Mouse (Mus musculus) limb, embryonic 13.5 days (tissue): ENCODE data around the gene Cubn. TPM values are rescaled to one million over a fixed set of nuclear protein-coding genes. Genes with fewer than 3 reads are reported as not detected.

Source experiments
- ATAC-seq: fragments of 200-750 bp; cut with Nextera tagmentation; 2 replicates; pipeline ENCODE4 v1.8.0; 2017; ENCODE audit warnings: low read depth, moderate number of reproducible peaks, moderate TSS enrichment; ENCODE audit not compliant: low FRiP score
- H3K27ac ChIP-seq: fragments of 300-500 bp; sonication (generic); 2 replicates; pipeline ENCODE4 v1.5.1; 2015; ENCODE audit warnings: inconsistent platforms, mild to moderate bottlenecking, moderate library complexity
- H3K27me3 ChIP-seq: fragments of 300-500 bp; sonication (generic); 2 replicates; pipeline ENCODE4 v1.6.1; 2015; ENCODE audit warnings: mild to moderate bottlenecking, inconsistent platforms
- H3K36me3 ChIP-seq: fragments of 300-500 bp; sonication (generic); 2 replicates; pipeline ENCODE4 v1.6.1; 2015; ENCODE audit warnings: inconsistent platforms, mild to moderate bottlenecking, moderate library complexity
- H3K4me1 ChIP-seq: fragments of 300-500 bp; sonication (generic); 2 replicates; pipeline ENCODE4 v1.6.1; 2015; ENCODE audit warnings: inconsistent platforms
- H3K4me2 ChIP-seq: fragments of 300-500 bp; sonication (generic); replicated peaks from 2 replicates; pipeline ENCODE4 v1.6.1; 2015; ENCODE audit warnings: inconsistent platforms, mild to moderate bottlenecking, moderate library complexity
- H3K4me3 ChIP-seq: fragments of 300-500 bp; sonication (generic); 2 replicates; pipeline ENCODE4 v1.5.1; 2015; ENCODE audit warnings: moderate library complexity, mild to moderate bottlenecking, inconsistent platforms
- H3K9ac ChIP-seq: fragments of 300-500 bp; sonication (generic); 2 replicates; pipeline ENCODE4 v1.6.1; 2015; ENCODE audit warnings: mild to moderate bottlenecking, inconsistent platforms
- H3K9me3 ChIP-seq: fragments of 300-500 bp; sonication (generic); 2 replicates; pipeline ENCODE4 v1.6.1; 2016; ENCODE audit warnings: inconsistent platforms
- WGBS: fragments of 180-500 bp; shearing (Covaris S2); methylation state at CpG from one replicate; pipeline ENCODE4 v1.1.7; 2015; 5-methylcytosine and 5-hydroxymethylcytosine counted together
- polyA plus RNA-seq: library from polyadenylated mRNA; unstranded; fragments of >200 nt; fragmentation: Nextera tagmentation; extraction: Ambion mirVana; gene quantifications from 2 replicates; pipeline ENCODE4 v1.2.1, GENCODE M21; 2015

Cubn gene
- 0.06 and 0.19 TPM in 2 replicates for polyA plus RNA-seq

GRCm38 (mm10) chr2:13491734-13492133 is at the start of gene Cubn:
Gene Cubn (minus strand): TSS chr2:13491813.
- Histone ChIP-seq H3K36me3 (no peaks in the 10 kb centered on the region), H3K4me1 (peaks cover 12% of the 10 kb centered on the region; the same call in 1 of the 2 replicates), H3K27me3 (no peaks in the 10 kb centered on the region), H3K4me3 (no peak within 1 kb of the TSS), H3K27ac (no peak within 1 kb of the TSS), H3K9ac (no peak within 1 kb of the TSS), H3K4me2 (no peak within 1 kb of the TSS), H3K9me3 (no peaks in the 10 kb centered on the region)
- ATAC-seq = no peak
- 51% methylated on average over 8 of the region's 8 CpGs for WGBS

- ATAC-seq = no peak
- Histone ChIP-seq H3K4me1 (peaks cover 3% of the 10 kb centered on the region; the same call in 1 of the 2 replicates), H3K27ac (no peak overlapping the region), H3K4me2 (no peak overlapping the region), H3K9me3 (no peaks in the 10 kb centered on the region), H3K4me3 (no peak overlapping the region), H3K9ac (no peak overlapping the region), H3K27me3 (no peaks in the 10 kb centered on the region), H3K36me3 (no peaks in the 10 kb centered on the region)
- 90% methylated on average over 1 of the region's 1 CpGs for WGBS
Measured at GRCm38 (mm10) chr2:13539860-13540259, 48.2 kb upstream of the Cubn start.

GRCm38 (mm10) chr2:13538704-13539377 is 47.2 kb upstream of the Cubn start:
- Histone ChIP-seq H3K9ac (no peak overlapping the region), H3K4me2 (no peak overlapping the region), H3K27me3 (no peaks in the 10 kb centered on the region), H3K27ac (no peak overlapping the region), H3K36me3 (no peaks in the 10 kb centered on the region), H3K9me3 (no peaks in the 10 kb centered on the region), H3K4me1 (no peaks in the 10 kb centered on the region), H3K4me3 (no peak overlapping the region)
- 78% methylated on average over 6 of the region's 6 CpGs for WGBS
- no peak for ATAC-seq

- H3K9me3 ChIP-seq = no peaks in the 10 kb centered on the region
- 80% methylated on average over 2 of the region's 2 CpGs for WGBS
- no peak overlapping the region for H3K4me2 ChIP-seq
- H3K36me3 ChIP-seq = no peaks in the 10 kb centered on the region
- H3K27me3 ChIP-seq = no peaks in the 10 kb centered on the region
- no peak overlapping the region for H3K9ac ChIP-seq
- no peak for ATAC-seq
- no peak overlapping the region for H3K4me3 ChIP-seq
- H3K27ac ChIP-seq = no peak overlapping the region
- H3K4me1 ChIP-seq = no peaks in the 10 kb centered on the region
Measured at GRCm38 (mm10) chr2:13538258-13538657, 46.6 kb upstream of the Cubn start.

- WGBS = 21% methylated on average over 2 of the region's 2 CpGs
- H3K9me3 ChIP-seq = no peaks in the 10 kb centered on the region
- H3K36me3 ChIP-seq = no peaks in the 10 kb centered on the region
- H3K4me3 ChIP-seq = no peak overlapping the region
- H3K27ac ChIP-seq = no peak overlapping the region
- H3K4me2 ChIP-seq = no peak overlapping the region
- no peaks in the 10 kb centered on the region for H3K4me1 ChIP-seq
- no peak for ATAC-seq
- no peaks in the 10 kb centered on the region for H3K27me3 ChIP-seq
- no peak overlapping the region for H3K9ac ChIP-seq
Measured at GRCm38 (mm10) chr2:13537733-13538132, 46.1 kb upstream of the Cubn start.

GRCm38 (mm10) chr2:13536747-13537146 is 45.1 kb upstream of the Cubn start:
- Histone ChIP-seq H3K4me3 (no peak overlapping the region), H3K36me3 (no peaks in the 10 kb centered on the region), H3K9ac (no peak overlapping the region), H3K27ac (no peak overlapping the region), H3K27me3 (no peaks in the 10 kb centered on the region), H3K4me1 (no peaks in the 10 kb centered on the region), H3K9me3 (no peaks in the 10 kb centered on the region), H3K4me2 (no peak overlapping the region)
- ATAC-seq = no peak

GRCm38 (mm10) chr2:13530639-13531038 is 39.0 kb upstream of the Cubn start:
- Histone ChIP-seq H3K4me2 (no peak overlapping the region), H3K27me3 (no peaks in the 10 kb centered on the region), H3K4me3 (no peak overlapping the region), H3K4me1 (no peaks in the 10 kb centered on the region), H3K36me3 (no peaks in the 10 kb centered on the region), H3K9me3 (no peaks in the 10 kb centered on the region), H3K9ac (no peak overlapping the region), H3K27ac (no peak overlapping the region)
- 84% methylated on average over 6 of the region's 6 CpGs for WGBS
- no peak for ATAC-seq

GRCm38 (mm10) chr2:13529253-13529933 is 37.8 kb upstream of the Cubn start:
- Histone ChIP-seq H3K4me1 (no peaks in the 10 kb centered on the region), H3K27me3 (no peaks in the 10 kb centered on the region), H3K4me3 (no peak overlapping the region), H3K9me3 (no peaks in the 10 kb centered on the region), H3K36me3 (no peaks in the 10 kb centered on the region), H3K9ac (no peak overlapping the region), H3K27ac (no peak overlapping the region), H3K4me2 (no peak overlapping the region)
- no peak for ATAC-seq
- WGBS = 95% methylated on average over 3 of the region's 3 CpGs

GRCm38 (mm10) chr2:13527531-13527930 is 35.9 kb upstream of the Cubn start:
- 81% methylated on average over 4 of the region's 4 CpGs for WGBS
- no peak overlapping the region for H3K9ac ChIP-seq
- no peak overlapping the region for H3K27ac ChIP-seq
- H3K4me3 ChIP-seq = no peak overlapping the region
- no peaks in the 10 kb centered on the region for H3K27me3 ChIP-seq
- no peaks in the 10 kb centered on the region for H3K9me3 ChIP-seq
- H3K36me3 ChIP-seq = no peaks in the 10 kb centered on the region
- no peak overlapping the region for H3K4me2 ChIP-seq
- no peaks in the 10 kb centered on the region for H3K4me1 ChIP-seq
- no peak for ATAC-seq

GRCm38 (mm10) chr2:13527125-13527524 is 35.5 kb upstream of the Cubn start:
- no peak overlapping the region for H3K4me3 ChIP-seq
- no peak overlapping the region for H3K9ac ChIP-seq
- no peak for ATAC-seq
- no peak overlapping the region for H3K27ac ChIP-seq
- WGBS = 59% methylated on average over 2 of the region's 2 CpGs
- H3K36me3 ChIP-seq = no peaks in the 10 kb centered on the region
- no peaks in the 10 kb centered on the region for H3K4me1 ChIP-seq
- H3K4me2 ChIP-seq = no peak overlapping the region
- no peaks in the 10 kb centered on the region for H3K27me3 ChIP-seq
- no peaks in the 10 kb centered on the region for H3K9me3 ChIP-seq

GRCm38 (mm10) chr2:13526205-13526604 is 34.6 kb upstream of the Cubn start:
- 87% methylated on average over 2 of the region's 2 CpGs for WGBS
- no peaks in the 10 kb centered on the region for H3K36me3 ChIP-seq
- H3K27me3 ChIP-seq = no peaks in the 10 kb centered on the region
- no peaks in the 10 kb centered on the region for H3K4me1 ChIP-seq
- no peak overlapping the region for H3K9ac ChIP-seq
- no peak for ATAC-seq
- no peak overlapping the region for H3K4me3 ChIP-seq
- no peak overlapping the region for H3K27ac ChIP-seq
- no peaks in the 10 kb centered on the region for H3K9me3 ChIP-seq
- H3K4me2 ChIP-seq = no peak overlapping the region

GRCm38 (mm10) chr2:13523540-13524456 is 32.2 kb upstream of the Cubn start:
- H3K36me3 ChIP-seq = peaks cover 8% of the 10 kb centered on the region
- 44% methylated on average over 8 of the region's 8 CpGs for WGBS
- no peak overlapping the region for H3K27ac ChIP-seq
- peak; percentile 51; the same call in 1 of the 2 replicates for ATAC-seq
- H3K9ac ChIP-seq = no peak overlapping the region
- H3K9me3 ChIP-seq = no peaks in the 10 kb centered on the region
- H3K4me2 ChIP-seq = no peak overlapping the region
- no peaks in the 10 kb centered on the region for H3K4me1 ChIP-seq
- H3K27me3 ChIP-seq = no peaks in the 10 kb centered on the region
- H3K4me3 ChIP-seq = no peak overlapping the region
